Mouse (Mus musculus): ENCODE measurements around the gene Plcb2.

DNA sequence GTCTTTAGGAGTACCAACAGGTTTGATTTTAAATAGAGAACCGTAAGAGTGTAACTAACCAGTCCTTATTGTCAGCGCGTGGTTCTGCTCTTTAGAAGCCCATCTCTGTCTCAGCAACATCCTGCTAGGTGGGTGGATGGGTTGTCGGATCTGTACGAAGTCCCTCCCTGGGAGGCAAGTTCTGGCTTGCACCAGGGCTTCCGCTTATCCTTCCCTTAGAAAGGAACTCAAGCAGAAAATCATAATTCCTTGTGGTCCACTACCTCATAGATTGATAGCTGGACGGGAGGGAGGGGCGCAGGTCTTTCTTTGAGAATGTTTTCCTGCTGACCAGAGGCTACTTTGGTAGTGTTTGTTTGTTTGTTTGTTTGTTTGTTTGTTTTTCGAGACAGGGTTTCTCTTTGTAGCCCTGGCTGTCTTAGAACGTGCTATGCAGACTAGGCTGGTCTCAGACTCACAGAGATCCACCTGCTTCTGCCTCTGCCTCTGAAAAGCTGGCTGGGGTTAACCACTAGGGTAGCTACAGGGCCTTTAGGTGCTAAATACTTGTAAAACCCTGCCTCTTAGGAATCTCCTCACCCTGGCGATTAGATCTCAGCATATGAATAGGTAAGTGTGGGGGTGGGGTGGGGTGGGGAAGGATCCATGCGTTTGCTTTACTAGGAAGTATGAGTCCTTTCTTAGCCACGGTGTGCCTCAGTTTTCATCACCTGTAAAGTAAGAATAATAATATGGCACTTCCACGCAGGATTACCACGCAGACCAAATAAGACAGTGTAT lies 54.4 kb downstream of the Plcb2 start:
- TF ChIP-seq CTCF (IDR thresholded peaks at IDR 0.05; ENCODE audit: low read depth) (no peak), EP300 (IDR thresholded peaks at IDR 0.05; ENCODE audit: low read depth) (no peak)

Data from heart, postnatal 0 days (tissue).